Mouse (Mus musculus): ENCODE results near the gene Atl3. TPM values are rescaled to one million over a fixed set of nuclear protein-coding genes. Genes with fewer than 3 reads are reported as not detected.

The Atl3 gene
- polyA plus RNA-seq, 2 experiments, result 7.3 to 7.5 TPM

DNA sequence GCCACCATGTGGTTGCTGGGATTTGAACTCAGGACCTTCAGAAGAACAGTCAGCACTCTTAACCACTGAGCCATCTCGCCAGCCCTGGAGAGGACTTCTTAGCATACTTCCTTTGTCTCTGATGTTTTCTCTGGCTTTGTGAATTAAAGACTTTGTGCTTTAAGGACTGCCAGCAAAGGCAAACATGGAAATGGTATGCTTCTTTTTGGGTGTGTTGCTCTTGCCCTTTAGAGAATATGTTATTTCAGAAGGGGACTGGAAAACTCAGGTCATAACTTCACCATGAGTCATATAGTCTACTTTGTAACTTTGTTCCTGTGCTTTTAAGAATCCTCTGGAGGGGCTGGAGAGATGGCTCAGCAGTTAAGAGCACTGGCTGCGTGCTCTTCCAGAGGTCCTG, 5.0 kb downstream of the Atl3 start:
- no peaks in the 10 kb centered on the region for H3K9me3 ChIP-seq (ENCODE audit: control insufficient read depth, low read length)
- H3K9ac ChIP-seq (replicated peaks), result no peak overlapping the region
- ATAC-seq (ENCODE audit: insufficient read depth) (no peak), DNase-seq (ENCODE audit: low read depth in 3 of 3, low spot score in 3 of 3) (no peak)
- peaks cover 4 to 5% of the 10 kb centered on the region in 2 experiments; a peak in 3 of 4 replicates for H3K4me1 ChIP-seq (replicated peaks; ENCODE audit: control insufficient read depth in 2 of 2, insufficient read depth in 2 of 2, low read length in 1 of 2)
- no peak overlapping the region for H3K27ac ChIP-seq
- 84% methylated on average over 2 of the region's 2 CpGs for WGBS (ENCODE audit: insufficient replicate concordance)
- no peak overlapping the region for H3K4me2 ChIP-seq (ENCODE audit: low read depth)
- no peaks in the 10 kb centered on the region for H3K36me3 ChIP-seq (replicated peaks; ENCODE audit: control insufficient read depth, insufficient read depth, low read depth)
- TF ChIP-seq EP300 (IDR thresholded peaks at IDR 0.05; ENCODE audit: low read depth) (no peak), CTCF (IDR thresholded peaks at IDR 0.05; ENCODE audit: low read depth) (no peak)
- no peaks in the 10 kb centered on the region for H3K27me3 ChIP-seq (ENCODE audit: control insufficient read depth, insufficient read depth, low read length)
- H3K4me3 ChIP-seq (ENCODE audit: insufficient read depth in 1 of 2, low read depth in 2 of 2, low read length in 2 of 2), result no peak overlapping the region

GRCm38 (mm10) chr19:7500701-7501100, 6.9 kb downstream of the Atl3 start:
- Histone ChIP-seq H3K27me3 (ENCODE audit: control insufficient read depth, insufficient read depth, low read length) (no peaks in the 10 kb centered on the region), H3K27ac (no peak overlapping the region), H3K4me2 (ENCODE audit: low read depth) (no peak overlapping the region), H3K36me3 (replicated peaks; ENCODE audit: control insufficient read depth, insufficient read depth, low read depth) (no peaks in the 10 kb centered on the region), H3K4me3 (ENCODE audit: insufficient read depth in 1 of 2, low read depth in 2 of 2, low read length in 2 of 2) (no peak overlapping the region), H3K9me3 (ENCODE audit: control insufficient read depth, low read length) (no peaks in the 10 kb centered on the region), H3K4me1 (replicated peaks; ENCODE audit: control insufficient read depth in 2 of 2, insufficient read depth in 2 of 2, low read length in 1 of 2) (peaks cover 1 to 3% of the 10 kb centered on the region in 2 experiments; a peak in 3 of 4 replicates), H3K9ac (replicated peaks) (no peak overlapping the region)
- ATAC-seq (ENCODE audit: insufficient read depth) (no peak), DNase-seq (ENCODE audit: low read depth in 3 of 3, low spot score in 3 of 3) (no peak)
- TF ChIP-seq EP300 (IDR thresholded peaks at IDR 0.05; ENCODE audit: low read depth), result no peak
- TF ChIP-seq CTCF (IDR thresholded peaks at IDR 0.05; ENCODE audit: low read depth), result no peak
- 77% methylated on average over 1 of the region's 1 CpGs for WGBS (ENCODE audit: insufficient replicate concordance)

- WGBS (ENCODE audit: insufficient replicate concordance), result 74% methylated on average over 2 of the region's 2 CpGs
- no peak overlapping the region for H3K9ac ChIP-seq (replicated peaks)
- TF ChIP-seq EP300 (IDR thresholded peaks at IDR 0.05; ENCODE audit: low read depth), result no peak
- no peak for TF ChIP-seq CTCF (IDR thresholded peaks at IDR 0.05; ENCODE audit: low read depth)
- H3K27me3 ChIP-seq (ENCODE audit: control insufficient read depth, insufficient read depth, low read length), result no peaks in the 10 kb centered on the region
- H3K4me3 ChIP-seq (ENCODE audit: insufficient read depth in 1 of 2, low read depth in 2 of 2, low read length in 2 of 2), result no peak overlapping the region
- ATAC-seq (ENCODE audit: insufficient read depth) (no peak), DNase-seq (ENCODE audit: low read depth in 3 of 3, low spot score in 3 of 3) (no peak)
- no peak overlapping the region for H3K27ac ChIP-seq
- no peak overlapping the region for H3K4me2 ChIP-seq (ENCODE audit: low read depth)
- no peaks in the 10 kb centered on the region for H3K9me3 ChIP-seq (ENCODE audit: control insufficient read depth, low read length)
- no peaks in the 10 kb centered on the region for H3K4me1 ChIP-seq (replicated peaks; ENCODE audit: control insufficient read depth in 2 of 2, insufficient read depth in 2 of 2, low read length in 1 of 2)
- H3K36me3 ChIP-seq (replicated peaks; ENCODE audit: control insufficient read depth, insufficient read depth, low read depth), result no peaks in the 10 kb centered on the region
Observed at GRCm38 (mm10) chr19:7502432-7502831, 8.6 kb downstream of the Atl3 start.

- H3K9ac ChIP-seq (replicated peaks), result no peak overlapping the region
- WGBS (ENCODE audit: insufficient replicate concordance), result 64% methylated on average over 1 of the region's 1 CpGs
- no peak for DNase-seq (ENCODE audit: low read depth in 3 of 3, low spot score in 3 of 3)
- no peaks in the 10 kb centered on the region for H3K9me3 ChIP-seq (ENCODE audit: control insufficient read depth, low read length)
- no peak overlapping the region for H3K27ac ChIP-seq
- no peak overlapping the region for H3K4me2 ChIP-seq (ENCODE audit: low read depth)
- H3K4me3 ChIP-seq (ENCODE audit: insufficient read depth in 1 of 2, low read depth in 2 of 2, low read length in 2 of 2), result no peak overlapping the region
- no peak for ATAC-seq (ENCODE audit: insufficient read depth)
- H3K36me3 ChIP-seq (replicated peaks; ENCODE audit: control insufficient read depth, insufficient read depth, low read depth), result peaks cover 8% of the 10 kb centered on the region
- TF ChIP-seq CTCF (IDR thresholded peaks at IDR 0.05; ENCODE audit: low read depth) (no peak), EP300 (IDR thresholded peaks at IDR 0.05; ENCODE audit: low read depth) (no peak)
- no peaks in the 10 kb centered on the region for H3K27me3 ChIP-seq (ENCODE audit: control insufficient read depth, insufficient read depth, low read length)
- peaks cover 0 to under 1% of the 10 kb centered on the region in 2 experiments; a peak in 2 of 4 replicates for H3K4me1 ChIP-seq (replicated peaks; ENCODE audit: control insufficient read depth in 2 of 2, insufficient read depth in 2 of 2, low read length in 1 of 2)
Observed at GRCm38 (mm10) chr19:7506321-7506720, 12.5 kb downstream of the Atl3 start.

GRCm38 (mm10) chr19:7508026-7508425, 14.2 kb downstream of the Atl3 start:
- no peak overlapping the region for H3K4me2 ChIP-seq (ENCODE audit: low read depth)
- H3K36me3 ChIP-seq (replicated peaks; ENCODE audit: control insufficient read depth, insufficient read depth, low read depth), result peaks cover 8% of the 10 kb centered on the region
- ATAC-seq (ENCODE audit: insufficient read depth) (no peak), DNase-seq (ENCODE audit: low read depth in 3 of 3, low spot score in 3 of 3) (no peak)
- no peak overlapping the region for H3K4me3 ChIP-seq (ENCODE audit: insufficient read depth in 1 of 2, low read depth in 2 of 2, low read length in 2 of 2)
- no peak overlapping the region for H3K27ac ChIP-seq
- WGBS (ENCODE audit: insufficient replicate concordance), result 76% methylated on average over 4 of the region's 4 CpGs
- H3K27me3 ChIP-seq (ENCODE audit: control insufficient read depth, insufficient read depth, low read length), result no peaks in the 10 kb centered on the region
- no peak for TF ChIP-seq EP300 (IDR thresholded peaks at IDR 0.05; ENCODE audit: low read depth)
- TF ChIP-seq CTCF (IDR thresholded peaks at IDR 0.05; ENCODE audit: low read depth), result peak; percentile 34; the same call in 1 of the 2 replicates
- no peak overlapping the region for H3K9ac ChIP-seq (replicated peaks)
- H3K9me3 ChIP-seq (ENCODE audit: control insufficient read depth, low read length), result no peaks in the 10 kb centered on the region
- peaks cover 3 to 6% of the 10 kb centered on the region in 2 experiments; a peak in 3 of 4 replicates for H3K4me1 ChIP-seq (replicated peaks; ENCODE audit: control insufficient read depth in 2 of 2, insufficient read depth in 2 of 2, low read length in 1 of 2)
